Mouse (Mus musculus): ENCODE results near the gene Rpl36a-ps1.
"Not testable (repeated sequence)": the region's sequence is repeated elsewhere in the genome, so short reads cannot be mapped to it uniquely, and the experiment has no call there.

GRCm38 (mm10) chr14:99034851-99035250, 40.7 kb upstream of the Rpl36a-ps1 start:
- TF ChIP-seq CTCF (IDR thresholded peaks at IDR 0.05; ENCODE audit: low read depth); EP300 (optimal IDR thresholded peaks at IDR 0.05): not testable (repeated sequence)
